Mouse (Mus musculus) kidney, adult 2 months (tissue): ENCODE results near the gene Psmd9. TPM values are rescaled to one million over a fixed set of nuclear protein-coding genes. Genes with fewer than 3 reads are reported as not detected.

ENCODE experiments used
- DNase-seq: peaks from one replicate; pipeline ENCODE4 v3.0.0; 2021
- H3K27ac ChIP-seq: fragments of 200-500 bp; 2 replicates; pipeline ENCODE4 v1.5.1; 2012; ENCODE audit warnings: low read depth, low read length, control low read depth, inconsistent platforms; ENCODE audit not compliant: insufficient read depth
- H3K27me3 ChIP-seq: fragments of 200-500 bp; replicated peaks from 2 replicates; pipeline ENCODE4 v1.6.1; 2012; ENCODE audit warnings: mild to moderate bottlenecking, moderate library complexity, low read length, inconsistent platforms; ENCODE audit not compliant: control insufficient read depth, insufficient read depth
- H3K36me3 ChIP-seq: fragments of 200-500 bp; 2 replicates; pipeline ENCODE4 v1.6.1; 2012; ENCODE audit warnings: mild to moderate bottlenecking, moderate library complexity, low read length, inconsistent platforms; ENCODE audit not compliant: control insufficient read depth, insufficient read depth
- H3K4me1 ChIP-seq: fragments of 200-500 bp; 2 replicates; pipeline ENCODE4 v1.6.1; 2011; ENCODE audit warnings: low read length; ENCODE audit not compliant: control insufficient read depth, insufficient read depth
- H3K4me3 ChIP-seq: fragments of 200-500 bp; 2 replicates; pipeline ENCODE4 v1.5.1; 2011; ENCODE audit warnings: mild to moderate bottlenecking, low read depth, low read length, control low read depth; ENCODE audit not compliant: insufficient read depth
- CTCF ChIP-seq: fragments of 200-500 bp; conservative IDR thresholded peaks from 2 replicates; pipeline ENCODE4 v1.5.1; 2011; ENCODE audit warnings: low read depth, mild to moderate bottlenecking, control low read depth, low read length, moderate library complexity, mixed read lengths; ENCODE audit not compliant: insufficient read depth, insufficient read length
- POLR2A ChIP-seq: fragments of 200-500 bp; IDR thresholded peaks from one replicate; pipeline ENCODE4 v1.6.1; 2011; ENCODE audit warnings: low read depth, low read length, control low read depth
- WGBS: fragments of 180-500 bp; shearing (Covaris S2); methylation state at CpG from one replicate; pipeline ENCODE4 v1.1.7; 2018; 5-methylcytosine and 5-hydroxymethylcytosine counted together
- polyA plus RNA-seq: library from polyadenylated mRNA; depleted of rRNA; stranded (reverse); fragments of >200 nt; gene quantifications from 2 replicates; pipeline ENCODE4 v1.2.3, GENCODE M21; 2012; rRNA removed

Gene Psmd9
- 34.2 and 35.1 TPM in 2 replicates for polyA plus RNA-seq

DNA sequence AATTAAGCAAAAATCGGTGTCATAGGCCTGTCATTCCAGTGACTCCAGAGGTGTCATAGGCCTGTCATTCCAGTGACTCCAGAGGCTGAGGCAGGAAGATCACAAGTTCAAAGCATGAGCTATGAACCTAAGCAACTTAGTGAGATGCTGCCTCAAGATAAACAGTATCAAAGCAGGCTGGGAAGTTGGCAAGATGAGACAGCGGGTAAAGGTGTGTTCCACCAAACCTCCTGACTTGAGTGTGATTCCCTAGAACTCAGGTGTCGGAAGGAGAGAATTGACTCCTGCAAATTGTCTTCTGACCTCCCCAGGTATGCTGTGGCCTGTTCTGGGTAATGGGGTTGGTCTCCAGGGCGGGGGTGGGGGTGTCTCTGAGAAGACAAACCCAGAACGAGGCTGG lies at the start of gene Psmd9:
Gene Psmd9, plus strand, starts transcription at position 130 of the 400 bp plus-strand sequence.
- Histone ChIP-seq H3K36me3 (peaks cover 7% of the 10 kb centered on the region), H3K27me3 (no peaks in the 10 kb centered on the region), H3K4me3 (no peak within 1 kb of the TSS), H3K27ac (no peak within 1 kb of the TSS), H3K4me1 (no peaks in the 10 kb centered on the region)
- no peak for TF ChIP-seq POLR2A
- no peak for TF ChIP-seq CTCF
- DNase-seq: no peak
- WGBS: 66% methylated on average over 5 of the region's 5 CpGs

DNA sequence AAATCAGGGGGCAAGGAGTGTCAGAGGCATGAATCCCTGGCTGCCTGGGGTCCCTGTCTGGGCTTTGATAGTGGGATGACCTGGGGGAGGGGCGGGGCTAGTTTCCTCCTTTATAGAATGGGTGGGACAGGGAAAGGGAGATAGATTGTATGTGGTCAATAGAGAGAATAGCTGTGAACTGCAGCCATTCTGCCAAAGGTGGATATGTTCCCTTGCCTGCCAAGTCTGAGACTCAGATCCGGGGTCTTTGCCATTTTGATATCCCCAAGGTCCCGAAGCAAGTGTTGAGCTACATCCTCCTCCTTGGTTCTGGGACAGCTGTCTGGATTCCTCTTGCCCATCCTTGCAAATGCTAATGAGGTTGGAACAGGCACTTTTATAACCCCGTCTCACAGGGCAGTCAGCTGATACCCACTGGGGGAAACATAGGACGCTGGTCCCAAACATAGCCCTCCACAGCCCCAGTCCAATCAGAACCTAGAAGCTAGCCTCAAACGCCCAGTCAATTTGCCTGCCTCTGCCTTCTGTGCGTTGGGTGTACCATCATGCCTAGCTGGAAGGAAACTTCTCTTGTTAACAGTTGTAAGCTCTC lies 48.5 kb upstream of the Psmd9 start:
- H3K27ac ChIP-seq: no peak overlapping the region
- no peaks in the 10 kb centered on the region for H3K27me3 ChIP-seq
- 64% methylated on average over 7 of the region's 7 CpGs for WGBS
- no peak for DNase-seq
- TF ChIP-seq CTCF (no peak), POLR2A (no peak)
- H3K4me3 ChIP-seq: no peak overlapping the region
- H3K36me3 ChIP-seq: no peaks in the 10 kb centered on the region
- H3K4me1 ChIP-seq: no peaks in the 10 kb centered on the region; the same call in 1 of the 2 replicates

DNA sequence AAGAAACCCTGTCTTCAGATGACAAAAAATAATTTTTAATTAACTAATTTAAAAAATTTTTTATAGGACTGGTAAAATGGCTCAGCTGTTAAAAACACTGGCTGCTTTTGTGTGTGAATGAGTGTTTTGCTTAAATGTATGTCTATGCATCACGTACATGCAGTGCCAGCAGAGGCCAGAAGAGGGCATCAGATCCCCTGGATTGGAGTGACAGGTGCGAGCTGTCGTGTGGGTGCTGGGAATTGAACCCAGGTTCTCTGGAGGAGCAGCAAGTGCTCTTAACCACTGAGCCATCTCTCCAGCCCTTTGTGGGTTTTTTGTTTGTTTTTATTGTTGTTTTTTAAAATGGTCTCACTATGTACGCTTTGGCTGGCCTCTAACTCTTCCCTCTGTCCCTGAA lies 47.0 kb upstream of the Psmd9 start:
- no peak overlapping the region for H3K27ac ChIP-seq
- no peak for DNase-seq
- WGBS: 98% methylated on average over 4 of the region's 4 CpGs
- H3K4me1 ChIP-seq: no peaks in the 10 kb centered on the region; the same call in 1 of the 2 replicates
- no peak overlapping the region for H3K4me3 ChIP-seq
- no peaks in the 10 kb centered on the region for H3K27me3 ChIP-seq
- H3K36me3 ChIP-seq: no peaks in the 10 kb centered on the region
- TF ChIP-seq CTCF: peak; percentile 44
- no peak for TF ChIP-seq POLR2A

DNA sequence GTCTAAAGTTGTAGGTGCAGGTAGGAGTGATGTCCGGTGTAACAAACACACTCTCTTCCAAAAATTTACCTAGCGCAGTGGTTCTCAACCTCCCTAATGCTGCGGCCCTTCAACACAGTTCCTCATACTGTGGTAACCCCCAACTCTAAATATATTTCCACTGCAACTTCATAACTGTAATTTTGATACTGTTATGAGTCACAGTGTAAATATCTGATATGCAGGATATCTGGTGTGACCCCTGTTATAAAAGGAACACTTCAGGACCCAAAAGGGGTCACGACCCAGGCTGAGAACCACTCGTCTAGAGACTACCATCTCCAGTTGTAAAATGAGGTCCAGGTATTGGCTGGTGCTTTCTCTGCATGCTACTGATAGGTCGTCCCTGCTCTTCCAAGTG lies 44.1 kb upstream of the Psmd9 start:
- Histone ChIP-seq H3K4me1 (no peaks in the 10 kb centered on the region), H3K4me3 (no peak overlapping the region), H3K27me3 (no peaks in the 10 kb centered on the region), H3K27ac (no peak overlapping the region), H3K36me3 (no peaks in the 10 kb centered on the region)
- 79% methylated on average over 6 of the region's 6 CpGs for WGBS
- no peak for TF ChIP-seq CTCF
- no peak for TF ChIP-seq POLR2A
- no peak for DNase-seq

DNA sequence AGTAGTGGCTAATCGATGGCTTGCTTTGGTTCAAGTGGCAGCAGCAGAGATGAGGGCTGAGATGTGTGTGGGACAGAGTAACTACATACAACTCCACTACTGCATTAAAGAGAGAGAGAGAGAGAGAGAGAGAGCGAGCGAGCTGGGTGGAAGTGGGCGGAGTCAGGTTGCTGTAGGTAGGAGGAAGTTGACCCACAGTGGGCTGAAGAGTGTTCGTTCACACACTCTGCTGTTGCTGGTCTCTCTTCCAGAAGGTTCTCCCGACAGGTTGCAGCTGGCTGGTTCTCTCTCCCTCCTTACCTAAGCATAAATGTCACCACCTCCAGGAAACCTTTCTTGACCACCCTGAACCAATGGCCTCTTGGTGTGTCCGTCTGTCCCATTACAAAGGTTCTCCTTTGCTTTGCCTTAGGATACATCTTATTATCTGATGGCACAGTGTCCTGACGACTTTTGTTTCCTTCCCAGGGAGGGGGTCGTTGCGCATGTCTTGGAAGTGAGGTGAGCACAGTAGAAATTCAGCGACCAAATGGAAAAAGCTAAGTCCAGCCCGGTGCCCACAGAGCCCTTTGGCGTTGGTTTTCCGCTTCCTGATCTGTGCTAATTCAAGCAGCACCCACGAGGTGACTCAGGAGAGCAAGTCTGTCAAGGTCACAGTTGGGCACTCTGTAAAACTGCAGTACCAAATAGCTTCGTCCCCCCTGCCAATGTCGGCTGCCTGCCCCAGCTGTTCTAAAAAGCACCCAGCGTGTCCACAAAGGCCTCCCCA lies 43.4 kb upstream of the Psmd9 start:
- WGBS: 49% methylated on average over 18 of the region's 18 CpGs

DNA sequence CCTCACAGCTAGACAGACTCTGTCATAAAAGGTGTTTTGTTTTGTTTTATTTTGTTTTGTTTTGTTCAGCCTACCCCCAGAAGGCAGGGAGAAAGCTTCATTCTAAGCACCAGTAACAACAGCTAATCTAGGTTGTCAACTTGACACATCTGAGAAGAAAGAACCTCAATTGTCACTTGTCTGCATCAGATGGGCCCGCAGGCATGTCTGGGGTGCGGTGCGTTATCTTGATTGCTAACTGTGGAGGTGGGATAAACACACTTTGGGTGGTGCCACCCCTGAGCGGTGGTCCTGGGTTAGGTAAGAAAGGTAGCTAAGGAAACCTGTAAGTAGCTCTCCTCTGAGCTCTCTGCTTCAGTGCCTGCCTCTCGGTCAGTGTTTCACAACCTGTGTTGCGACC lies 42.2 kb upstream of the Psmd9 start:
- TF ChIP-seq POLR2A (no peak), CTCF (no peak)
- Histone ChIP-seq H3K36me3 (no peaks in the 10 kb centered on the region), H3K27me3 (no peaks in the 10 kb centered on the region), H3K4me3 (no peak overlapping the region), H3K27ac (no peak overlapping the region), H3K4me1 (no peaks in the 10 kb centered on the region)
- 83% methylated on average over 6 of the region's 6 CpGs for WGBS
- DNase-seq: no peak

More for the DNA sequence above, 43.4 kb upstream of the Psmd9 start:
- Histone ChIP-seq H3K4me3 (no peak overlapping the region), H3K36me3 (no peaks in the 10 kb centered on the region), H3K27me3 (no peaks in the 10 kb centered on the region), H3K27ac (peak overlapping the region; percentile 66), H3K4me1 (no peaks in the 10 kb centered on the region)
- no peak for TF ChIP-seq CTCF
- TF ChIP-seq POLR2A: no peak
- DNase-seq: peak; percentile 60

DNA sequence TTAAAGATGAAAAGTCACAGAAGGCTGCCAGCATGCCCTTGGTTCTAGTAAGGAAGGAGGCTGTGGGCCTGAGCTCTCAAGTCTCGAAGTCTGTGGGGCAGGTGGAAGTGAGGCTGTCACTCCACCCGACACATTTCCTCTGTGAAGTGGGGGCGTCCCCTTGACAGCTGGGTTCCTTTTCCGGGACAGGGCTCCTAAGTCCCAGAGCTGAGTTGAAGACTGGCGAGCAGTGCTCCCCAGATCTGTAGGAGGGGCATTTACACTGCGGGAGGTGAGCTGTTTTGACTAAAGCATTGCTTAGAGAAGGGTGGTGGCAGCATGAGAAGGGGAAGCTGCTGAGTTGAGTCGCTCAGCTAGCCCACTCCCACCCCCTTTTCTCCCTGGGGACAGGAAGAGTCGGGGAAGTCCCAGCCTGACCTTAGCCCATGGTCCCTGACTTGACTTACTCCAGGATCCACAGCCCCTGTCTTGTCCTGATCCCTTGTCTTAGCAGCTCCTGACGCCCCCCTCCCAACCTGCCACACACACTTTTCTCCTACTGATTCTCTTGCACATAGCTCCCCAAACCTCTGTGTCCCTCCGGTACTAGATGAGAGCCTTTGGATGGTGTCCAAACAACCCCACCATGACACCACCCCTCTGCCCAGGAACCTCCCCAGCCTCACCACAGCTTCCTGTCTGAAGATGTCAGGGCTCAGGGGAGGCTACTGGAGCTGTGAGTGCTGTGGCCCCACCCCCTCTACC lies 40.6 kb upstream of the Psmd9 start:
- DNase-seq: no peak
- Histone ChIP-seq H3K36me3 (peaks cover 1% of the 10 kb centered on the region; the same call in 1 of the 2 replicates), H3K4me1 (peaks cover 3% of the 10 kb centered on the region; the same call in 1 of the 2 replicates), H3K4me3 (no peak overlapping the region), H3K27me3 (no peaks in the 10 kb centered on the region), H3K27ac (no peak overlapping the region)
- TF ChIP-seq POLR2A (no peak), CTCF (no peak)
- 52% methylated on average over 10 of the region's 10 CpGs for WGBS
